Mouse (Mus musculus): ENCODE measurements at regions not wholly inside any gene's neighbourhood (a gene's known extent, or its start where the extent isn't known, plus 50 kb on each side); places are given as distances from the start of the nearest gene placed in this dataset.
A peak's percentile ranks its signal among the peaks of the same experiment; 100 is the strongest.

GRCm38 (mm10) chr1:28373351-28373750 lies 406.7 kb downstream of the Gm597 start:
- no peak for DNase-seq (ENCODE audit: low spot score)
- Histone ChIP-seq H3K4me3 (ENCODE audit: low read depth, low read length) (no peak overlapping the region), H3K36me3 (ENCODE audit: control insufficient read depth, insufficient read depth, low read length) (no peaks in the 10 kb centered on the region), H3K4me1 (replicated peaks; ENCODE audit: control insufficient read depth, insufficient read depth, low read length) (no peaks in the 10 kb centered on the region), H3K27me3 (ENCODE audit: control insufficient read depth, insufficient read depth, low read length) (no peaks in the 10 kb centered on the region), H3K9ac (ENCODE audit: low read depth, low read length) (no peak overlapping the region), H3K9me3 (ENCODE audit: control insufficient read depth, low read length) (no peaks in the 10 kb centered on the region), H3K27ac (ENCODE audit: low read depth, low read length) (no peak overlapping the region), H3K4me2 (replicated peaks; ENCODE audit: low read depth, low read length) (no peak overlapping the region)
- ATAC-seq (ENCODE audit: low FRiP score), result no peak
- 90% methylated on average over 3 of the region's 3 CpGs for WGBS

GRCm38 (mm10) chr1:28349411-28349973 lies 430.6 kb downstream of the Gm597 start:
- no peaks in the 10 kb centered on the region for H3K9me3 ChIP-seq (ENCODE audit: control insufficient read depth, low read length)
- no peak for DNase-seq (ENCODE audit: low spot score)
- 79% methylated on average over 2 of the region's 2 CpGs for WGBS
- no peaks in the 10 kb centered on the region for H3K36me3 ChIP-seq (ENCODE audit: control insufficient read depth, insufficient read depth, low read length)
- no peaks in the 10 kb centered on the region for H3K4me1 ChIP-seq (replicated peaks; ENCODE audit: control insufficient read depth, insufficient read depth, low read length)
- ATAC-seq (ENCODE audit: low FRiP score), result no peak
- H3K9ac ChIP-seq (ENCODE audit: low read depth, low read length), result no peak overlapping the region
- no peak overlapping the region for H3K27ac ChIP-seq (ENCODE audit: low read depth, low read length)
- H3K4me3 ChIP-seq (ENCODE audit: low read depth, low read length), result no peak overlapping the region
- H3K4me2 ChIP-seq (replicated peaks; ENCODE audit: low read depth, low read length), result no peak overlapping the region
- H3K27me3 ChIP-seq (ENCODE audit: control insufficient read depth, insufficient read depth, low read length), result no peaks in the 10 kb centered on the region

DNA sequence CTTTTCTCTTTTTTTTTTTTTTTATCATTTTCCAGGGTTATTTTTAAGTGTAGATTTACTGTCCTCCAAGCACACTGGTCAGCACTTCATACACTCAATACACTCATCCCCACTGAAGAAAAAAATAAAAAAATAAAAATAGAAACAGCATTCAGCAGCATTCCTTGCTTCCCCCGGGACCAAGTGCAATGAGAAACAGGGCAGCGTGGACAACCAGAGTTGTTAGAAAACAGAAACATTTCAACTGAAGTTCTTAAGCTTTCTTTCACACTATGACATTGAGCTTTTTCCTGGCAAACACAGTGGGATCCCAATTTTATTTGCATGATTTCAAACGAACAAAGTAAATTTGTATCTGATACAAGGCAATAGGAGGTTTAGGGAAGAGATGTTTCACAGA lies 431.5 kb downstream of the Gm597 start:
- Histone ChIP-seq H3K27me3 (ENCODE audit: control insufficient read depth, insufficient read depth, low read length) (no peaks in the 10 kb centered on the region), H3K27ac (ENCODE audit: low read depth, low read length) (no peak overlapping the region), H3K9ac (ENCODE audit: low read depth, low read length) (no peak overlapping the region), H3K4me3 (ENCODE audit: low read depth, low read length) (no peak overlapping the region), H3K9me3 (ENCODE audit: control insufficient read depth, low read length) (no peaks in the 10 kb centered on the region), H3K4me1 (replicated peaks; ENCODE audit: control insufficient read depth, insufficient read depth, low read length) (no peaks in the 10 kb centered on the region), H3K4me2 (replicated peaks; ENCODE audit: low read depth, low read length) (no peak overlapping the region), H3K36me3 (ENCODE audit: control insufficient read depth, insufficient read depth, low read length) (no peaks in the 10 kb centered on the region)
- DNase-seq (ENCODE audit: low spot score) (no peak), ATAC-seq (ENCODE audit: low FRiP score) (no peak)
- WGBS, result 63% methylated on average over 3 of the region's 3 CpGs

DNA sequence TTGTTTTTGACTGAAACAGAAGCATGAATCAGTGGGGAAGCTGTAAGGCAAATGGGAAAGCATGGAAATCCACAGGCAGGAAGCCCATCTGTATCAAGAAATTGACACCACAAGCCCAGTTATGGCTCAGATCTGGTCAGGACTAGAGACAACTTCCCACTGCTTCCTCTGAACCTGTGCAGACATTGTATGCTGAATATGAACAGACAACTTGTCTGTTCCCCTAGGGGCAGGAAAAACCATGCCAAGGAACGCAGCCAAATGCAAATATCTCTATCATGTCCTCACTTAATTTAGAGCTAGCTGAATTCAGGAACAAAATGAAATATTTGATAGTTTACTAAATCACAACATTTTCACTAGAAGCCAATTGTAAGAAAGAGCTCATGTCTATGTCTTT lies 440.0 kb downstream of the Gm597 start:
- ATAC-seq (ENCODE audit: low FRiP score) (no peak), DNase-seq (ENCODE audit: low spot score) (no peak)
- Histone ChIP-seq H3K4me3 (ENCODE audit: low read depth, low read length) (no peak overlapping the region), H3K9ac (ENCODE audit: low read depth, low read length) (no peak overlapping the region), H3K27ac (ENCODE audit: low read depth, low read length) (no peak overlapping the region), H3K36me3 (ENCODE audit: control insufficient read depth, insufficient read depth, low read length) (no peaks in the 10 kb centered on the region), H3K9me3 (ENCODE audit: control insufficient read depth, low read length) (no peaks in the 10 kb centered on the region), H3K4me1 (replicated peaks; ENCODE audit: control insufficient read depth, insufficient read depth, low read length) (no peaks in the 10 kb centered on the region), H3K4me2 (replicated peaks; ENCODE audit: low read depth, low read length) (no peak overlapping the region), H3K27me3 (ENCODE audit: control insufficient read depth, insufficient read depth, low read length) (no peaks in the 10 kb centered on the region)
- WGBS, result 84% methylated on average over 1 of the region's 1 CpGs

DNA sequence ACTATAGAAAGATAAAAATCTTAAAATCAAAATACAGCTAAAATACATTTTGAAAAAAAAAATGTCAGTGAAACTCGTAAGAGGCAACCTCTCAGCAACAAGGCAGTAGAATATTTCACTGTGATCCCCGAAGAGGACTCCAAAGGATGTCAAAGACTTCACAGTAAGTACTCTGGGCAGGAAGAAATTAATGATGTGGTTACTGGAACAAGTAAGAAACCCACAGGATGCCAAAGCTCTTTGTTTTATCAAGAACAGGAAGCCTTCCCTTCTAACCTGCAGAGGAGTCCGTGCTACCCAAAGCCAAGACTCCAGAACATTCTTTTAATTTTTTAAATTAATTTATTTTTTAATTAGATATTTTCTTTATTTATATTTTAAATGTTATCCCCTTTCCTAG lies 445.7 kb downstream of the Gm597 start:
- Histone ChIP-seq H3K36me3 (ENCODE audit: control insufficient read depth, insufficient read depth, low read length) (no peaks in the 10 kb centered on the region), H3K4me2 (replicated peaks; ENCODE audit: low read depth, low read length) (no peak overlapping the region), H3K4me1 (replicated peaks; ENCODE audit: control insufficient read depth, insufficient read depth, low read length) (no peaks in the 10 kb centered on the region), H3K27me3 (ENCODE audit: control insufficient read depth, insufficient read depth, low read length) (no peaks in the 10 kb centered on the region), H3K4me3 (ENCODE audit: low read depth, low read length) (no peak overlapping the region), H3K27ac (ENCODE audit: low read depth, low read length) (no peak overlapping the region), H3K9ac (ENCODE audit: low read depth, low read length) (no peak overlapping the region), H3K9me3 (ENCODE audit: control insufficient read depth, low read length) (no peaks in the 10 kb centered on the region)
- ATAC-seq (ENCODE audit: low FRiP score) (no peak), DNase-seq (ENCODE audit: low spot score) (no peak)
- WGBS, result 74% methylated on average over 3 of the region's 3 CpGs

- H3K9me3 ChIP-seq (ENCODE audit: control insufficient read depth, low read length), result no peaks in the 10 kb centered on the region
- no peak overlapping the region for H3K4me2 ChIP-seq (replicated peaks; ENCODE audit: low read depth, low read length)
- no peak overlapping the region for H3K4me3 ChIP-seq (ENCODE audit: low read depth, low read length)
- no peak; the same call in 1 of the 2 replicates for ATAC-seq (ENCODE audit: low FRiP score)
- H3K27me3 ChIP-seq (ENCODE audit: control insufficient read depth, insufficient read depth, low read length), result no peaks in the 10 kb centered on the region
- no peak overlapping the region for H3K27ac ChIP-seq (ENCODE audit: low read depth, low read length)
- DNase-seq (ENCODE audit: low spot score), result peak; percentile 5
- no peaks in the 10 kb centered on the region for H3K4me1 ChIP-seq (replicated peaks; ENCODE audit: control insufficient read depth, insufficient read depth, low read length)
- no peak overlapping the region for H3K9ac ChIP-seq (ENCODE audit: low read depth, low read length)
- H3K36me3 ChIP-seq (ENCODE audit: control insufficient read depth, insufficient read depth, low read length), result no peaks in the 10 kb centered on the region
Observed at GRCm38 (mm10) chr1:28332031-28332430, 448.0 kb downstream of the Gm597 start.

GRCm38 (mm10) chr1:28328986-28329385 lies 451.1 kb downstream of the Gm597 start:
- no peak for ATAC-seq (ENCODE audit: low FRiP score)
- no peak overlapping the region for H3K4me3 ChIP-seq (ENCODE audit: low read depth, low read length)
- H3K27ac ChIP-seq (ENCODE audit: low read depth, low read length), result no peak overlapping the region
- no peaks in the 10 kb centered on the region for H3K36me3 ChIP-seq (ENCODE audit: control insufficient read depth, insufficient read depth, low read length)
- 85% methylated on average over 9 of the region's 9 CpGs for WGBS
- H3K27me3 ChIP-seq (ENCODE audit: control insufficient read depth, insufficient read depth, low read length), result no peaks in the 10 kb centered on the region
- H3K9me3 ChIP-seq (ENCODE audit: control insufficient read depth, low read length), result no peaks in the 10 kb centered on the region
- no peak overlapping the region for H3K9ac ChIP-seq (ENCODE audit: low read depth, low read length)
- no peaks in the 10 kb centered on the region for H3K4me1 ChIP-seq (replicated peaks; ENCODE audit: control insufficient read depth, insufficient read depth, low read length)
- no peak for DNase-seq (ENCODE audit: low spot score)
- H3K4me2 ChIP-seq (replicated peaks; ENCODE audit: low read depth, low read length), result no peak overlapping the region

GRCm38 (mm10) chr1:28328539-28328938 lies 451.5 kb downstream of the Gm597 start:
- H3K4me1 ChIP-seq (replicated peaks; ENCODE audit: control insufficient read depth, insufficient read depth, low read length), result no peaks in the 10 kb centered on the region
- no peak overlapping the region for H3K4me3 ChIP-seq (ENCODE audit: low read depth, low read length)
- H3K36me3 ChIP-seq (ENCODE audit: control insufficient read depth, insufficient read depth, low read length), result no peaks in the 10 kb centered on the region
- no peak overlapping the region for H3K27ac ChIP-seq (ENCODE audit: low read depth, low read length)
- H3K9me3 ChIP-seq (ENCODE audit: control insufficient read depth, low read length), result no peaks in the 10 kb centered on the region
- 88% methylated on average over 6 of the region's 6 CpGs for WGBS
- no peaks in the 10 kb centered on the region for H3K27me3 ChIP-seq (ENCODE audit: control insufficient read depth, insufficient read depth, low read length)
- no peak for DNase-seq (ENCODE audit: low spot score)
- H3K9ac ChIP-seq (ENCODE audit: low read depth, low read length), result no peak overlapping the region
- no peak overlapping the region for H3K4me2 ChIP-seq (replicated peaks; ENCODE audit: low read depth, low read length)
- no peak for ATAC-seq (ENCODE audit: low FRiP score)

DNA sequence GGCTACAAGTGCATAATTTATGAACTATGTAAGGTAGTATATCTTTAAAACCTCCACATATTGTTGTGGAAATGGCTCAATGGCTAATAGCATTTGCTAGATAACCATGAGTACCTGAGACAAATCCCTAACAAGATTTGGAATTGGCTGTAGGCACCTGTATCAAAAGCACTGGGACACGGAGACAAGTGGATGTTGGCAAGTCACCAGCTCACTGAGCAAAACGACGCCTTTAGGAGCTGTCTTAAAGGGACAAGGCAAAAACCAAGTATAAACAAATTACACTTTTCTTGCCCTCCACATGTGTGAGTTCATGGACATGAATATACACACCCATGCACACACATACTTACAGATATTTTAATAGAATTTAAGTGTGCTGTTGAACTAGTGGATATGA lies 455.9 kb downstream of the Gm597 start:
- no peak overlapping the region for H3K9ac ChIP-seq (ENCODE audit: low read depth, low read length)
- WGBS, result 89% methylated on average over 3 of the region's 3 CpGs
- no peaks in the 10 kb centered on the region for H3K27me3 ChIP-seq (ENCODE audit: control insufficient read depth, insufficient read depth, low read length)
- no peak overlapping the region for H3K4me3 ChIP-seq (ENCODE audit: low read depth, low read length)
- H3K27ac ChIP-seq (ENCODE audit: low read depth, low read length), result no peak overlapping the region
- H3K4me1 ChIP-seq (replicated peaks; ENCODE audit: control insufficient read depth, insufficient read depth, low read length), result no peaks in the 10 kb centered on the region
- ATAC-seq (ENCODE audit: low FRiP score) (no peak), DNase-seq (ENCODE audit: low spot score) (no peak)
- H3K4me2 ChIP-seq (replicated peaks; ENCODE audit: low read depth, low read length), result no peak overlapping the region
- no peaks in the 10 kb centered on the region for H3K36me3 ChIP-seq (ENCODE audit: control insufficient read depth, insufficient read depth, low read length)
- H3K9me3 ChIP-seq (ENCODE audit: control insufficient read depth, low read length), result no peaks in the 10 kb centered on the region
